Mouse (Mus musculus) cerebellum, postnatal 25 days (tissue): ENCODE data around the gene Abat.
A peak's percentile ranks its signal among the peaks of the same experiment; 100 is the strongest.

Experiments
- DNase-seq, 2 experiments: peaks; one replicate each; pipeline ENCODE4 v3.0.0; 2021; ENCODE audit warnings: mixed read lengths in 2 of 2

Abat gene

DNA sequence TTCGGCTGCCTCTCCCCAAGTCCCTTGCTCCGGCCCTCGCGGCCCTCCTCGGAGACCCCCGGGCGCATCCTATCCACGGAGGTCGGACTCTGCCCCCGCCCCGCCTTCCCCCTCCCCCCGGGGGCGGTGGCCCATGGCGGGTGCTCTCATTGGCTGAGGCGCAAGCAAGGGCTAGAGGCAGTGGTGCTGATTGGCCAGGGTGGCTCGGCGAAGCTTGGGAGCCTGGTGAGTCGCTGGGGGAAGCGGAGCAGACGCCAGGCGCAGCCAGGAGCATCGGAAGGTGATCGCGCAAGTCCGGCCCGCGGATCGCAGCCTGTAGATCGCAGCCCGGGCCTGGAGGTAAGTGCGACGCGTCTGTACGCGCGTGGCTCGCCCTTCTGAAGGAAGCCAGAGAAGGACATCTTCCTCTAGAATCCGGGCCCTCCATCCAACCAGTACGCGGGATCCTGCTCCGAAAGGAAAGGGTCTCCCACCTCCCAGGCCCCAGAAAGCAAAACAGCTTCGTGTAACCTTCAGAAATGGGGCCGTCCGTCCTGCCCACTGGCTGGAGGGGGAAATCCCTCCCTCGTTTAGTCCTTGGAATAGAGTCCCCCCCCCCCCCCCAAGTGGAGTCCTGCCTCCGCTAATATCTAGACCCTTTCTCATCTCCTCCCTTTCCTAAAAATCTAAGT is at the start of gene Abat:
Gene Abat (plus strand): TSS at position 194 of the 671 bp plus-strand sequence.
- peak; percentile 94 to 96 for DNase-seq

DNA sequence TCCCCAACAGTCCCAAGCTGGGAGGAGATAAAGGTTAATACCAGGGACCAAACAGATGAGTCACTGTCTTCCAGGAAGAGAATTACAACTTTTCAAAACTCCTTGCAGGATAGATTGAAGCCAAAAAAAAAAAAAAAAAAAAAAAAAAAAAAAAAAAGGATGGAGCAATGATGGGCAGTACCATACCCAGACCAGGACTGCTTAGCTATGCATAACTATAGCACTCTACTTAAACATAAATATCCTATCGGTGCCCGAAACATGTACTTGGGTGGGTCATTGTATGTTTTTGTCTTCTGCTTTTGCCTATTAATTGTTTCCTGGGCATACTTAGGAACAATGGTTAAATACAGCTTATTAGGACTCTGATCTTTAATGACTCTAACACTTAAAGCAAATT is 43.1 kb upstream of the Abat start:
- DNase-seq = no peak

DNA sequence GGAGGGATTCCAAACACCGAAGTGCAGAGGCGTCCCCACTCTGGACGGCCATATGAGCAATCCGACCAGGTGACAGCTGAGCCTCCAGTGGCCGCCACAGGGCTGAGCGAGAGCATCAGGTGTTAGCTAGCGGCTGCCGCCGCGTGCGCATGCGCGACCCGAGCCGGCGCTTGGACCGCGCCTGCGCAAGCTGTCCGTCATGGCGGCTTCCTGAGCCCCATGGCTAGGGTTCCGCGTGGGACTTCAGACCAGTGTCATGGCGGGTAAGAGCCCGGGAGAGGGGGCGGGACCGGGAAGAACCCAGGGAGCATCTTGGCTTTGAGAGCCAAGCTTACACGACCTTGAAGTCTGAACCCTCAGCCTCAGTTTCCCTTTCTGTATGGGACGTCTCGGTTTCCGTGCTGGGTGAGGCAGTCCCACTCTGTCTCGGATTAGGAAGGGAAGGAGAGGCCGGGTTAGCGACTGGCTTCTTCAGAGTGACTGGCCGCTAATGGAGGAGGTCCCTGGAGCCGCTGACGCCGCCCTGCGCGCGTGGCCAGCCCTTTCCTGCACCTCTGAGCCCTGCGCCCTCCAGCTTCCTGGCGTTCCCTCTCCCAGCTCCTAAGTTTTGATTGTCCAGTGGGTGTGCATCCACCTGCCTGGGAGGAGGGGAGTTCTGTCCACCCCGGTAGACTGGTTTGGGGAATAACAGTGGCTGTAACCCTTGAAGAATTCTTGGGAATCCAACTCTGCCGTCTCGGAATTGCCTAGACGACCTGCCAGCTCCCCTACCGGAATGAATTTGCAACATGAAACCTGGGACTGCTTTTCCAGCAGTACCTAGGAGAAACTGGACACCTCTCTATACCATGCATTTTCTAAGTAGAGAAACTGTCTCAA is 42.4 kb upstream of the Abat start, which contains the start of gene Mettl22:
Gene Mettl22 (plus strand): TSS at position 186 of the 879 bp plus-strand sequence.
- peak; percentile 94 to 96 for DNase-seq

DNA sequence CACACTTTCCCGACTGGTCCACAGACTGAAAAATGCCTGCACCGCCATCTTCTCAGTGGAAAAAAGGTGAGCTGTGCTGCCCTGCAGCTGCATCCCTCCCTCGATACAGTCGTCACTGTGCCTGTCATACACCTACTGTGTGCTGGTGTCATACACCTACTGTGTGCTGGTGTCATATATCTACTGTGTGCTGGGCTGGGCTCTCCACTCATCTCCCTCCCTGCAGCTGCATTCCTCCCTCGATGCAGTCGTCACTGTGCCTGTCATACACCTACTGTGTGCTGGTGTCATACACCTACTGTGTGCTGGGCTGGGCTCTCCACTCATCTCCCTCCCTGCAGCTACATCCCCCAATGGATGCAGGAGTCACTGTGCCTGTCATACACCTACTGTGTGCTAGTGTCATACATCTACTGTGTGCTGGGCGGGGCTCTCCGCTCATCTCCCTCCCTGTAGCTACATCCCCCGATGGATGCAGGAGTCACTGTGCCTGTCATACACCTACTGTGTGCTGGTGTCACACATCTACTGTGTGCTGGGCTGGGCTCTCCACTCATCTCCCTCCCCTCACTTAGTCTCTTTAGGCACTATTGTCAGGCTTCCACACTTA is 25.7 kb upstream of the Abat start:
- no peak for DNase-seq

GRCm38 (mm10) chr16:8489340-8489739 is 23.9 kb upstream of the Abat start:
- DNase-seq = no peak

- DNase-seq = no peak
These were observed 21.3 kb upstream of the Abat start for GRCm38 (mm10) chr16:8491743-8492490.

GRCm38 (mm10) chr16:8494268-8494667 is 19.0 kb upstream of the Abat start:
- DNase-seq = peak; percentile 59 to 79

DNA sequence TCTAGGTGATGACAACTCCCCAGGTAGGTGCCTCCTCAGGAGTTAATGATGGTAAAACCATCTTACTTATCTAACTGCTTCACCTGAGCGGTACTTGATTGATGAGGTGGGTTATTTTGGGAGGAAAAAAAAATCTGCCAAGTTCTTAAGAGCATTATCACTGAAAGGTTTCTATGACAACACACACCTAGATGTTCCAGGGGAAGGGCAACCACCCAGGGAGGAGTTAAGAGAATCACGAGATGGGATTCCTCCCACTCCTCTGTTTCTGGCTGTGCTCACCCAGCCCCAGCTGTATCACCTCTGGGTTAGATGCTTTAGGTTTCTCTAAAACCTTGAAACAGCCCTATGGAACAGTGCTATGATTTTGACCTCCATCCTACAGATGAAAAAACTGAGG is 16.3 kb upstream of the Abat start:
- no peak for DNase-seq

- DNase-seq = no peak
These were observed 9.0 kb upstream of the Abat start for GRCm38 (mm10) chr16:8504271-8504670.

DNA sequence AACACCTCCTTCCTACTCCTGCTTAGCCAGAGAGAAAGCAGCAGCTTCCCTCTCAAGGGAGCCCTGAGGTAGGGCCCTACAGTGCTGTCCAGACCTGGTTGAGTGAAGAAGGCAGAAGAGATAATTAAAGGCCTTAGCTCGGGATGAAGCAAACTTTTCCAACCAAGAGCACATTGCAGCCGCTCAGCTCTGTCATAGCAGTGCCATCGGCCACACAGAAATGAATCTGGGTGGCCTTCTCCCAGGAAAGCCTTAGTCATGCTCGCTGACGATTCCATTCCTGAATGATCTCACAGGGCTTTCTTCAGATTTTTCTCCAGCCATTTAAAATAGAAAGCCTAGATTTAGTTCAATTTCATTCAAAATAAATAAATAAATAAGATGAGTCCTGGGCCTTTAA is 3.3 kb upstream of the Abat start:
- no peak for DNase-seq

- DNase-seq = no peak
These were observed 399 bp upstream of the Abat start for GRCm38 (mm10) chr16:8512830-8513229.

DNA sequence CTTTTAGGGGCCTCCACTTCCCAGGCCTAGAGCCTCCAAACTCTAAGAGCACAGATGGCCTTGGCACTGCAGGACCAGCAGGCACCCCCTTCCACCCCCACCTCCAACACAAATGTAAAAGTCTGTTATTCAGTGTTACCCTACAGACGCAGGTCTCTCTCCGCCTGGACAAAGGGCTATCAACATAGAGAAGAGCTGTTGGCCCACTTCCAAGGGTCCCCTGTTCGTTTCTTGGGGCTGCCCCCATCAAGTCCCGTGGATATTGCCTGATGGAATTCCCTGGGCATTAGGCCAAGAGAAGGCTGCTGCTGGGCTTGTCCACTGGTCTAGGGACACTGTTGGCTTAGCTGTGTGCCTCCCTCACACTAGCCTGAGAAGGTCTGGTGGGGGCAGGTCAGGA is 951 bp downstream of the Abat start:
- DNase-seq = peak; percentile 34 to 52

DNA sequence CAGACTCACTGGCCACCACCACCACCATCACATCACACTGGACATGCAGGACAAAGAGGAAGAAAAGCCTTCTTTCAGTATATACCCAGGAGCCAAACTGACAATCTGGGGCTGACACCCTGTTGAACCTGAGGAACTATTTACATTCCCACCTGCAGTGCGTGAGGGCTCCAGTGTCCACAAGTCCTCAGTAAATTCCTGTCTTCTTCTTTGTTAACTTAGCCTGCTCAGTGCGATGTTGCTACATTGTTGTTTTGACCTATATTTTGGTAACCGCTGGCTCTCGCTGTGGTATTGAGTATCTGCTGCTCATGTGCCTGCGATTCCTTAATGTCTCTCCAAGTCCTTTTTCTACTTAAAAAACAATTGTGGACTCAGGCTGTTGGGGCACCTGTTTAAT is 7.3 kb downstream of the Abat start:
- DNase-seq = no peak

- no peak for DNase-seq
These were observed 8.1 kb downstream of the Abat start for GRCm38 (mm10) chr16:8521322-8521721.

GRCm38 (mm10) chr16:8523480-8524144 is 10.4 kb downstream of the Abat start:
- DNase-seq = peak; percentile 73 to 81

- no peak for DNase-seq
These were observed 11.1 kb downstream of the Abat start for GRCm38 (mm10) chr16:8524163-8524847.

DNA sequence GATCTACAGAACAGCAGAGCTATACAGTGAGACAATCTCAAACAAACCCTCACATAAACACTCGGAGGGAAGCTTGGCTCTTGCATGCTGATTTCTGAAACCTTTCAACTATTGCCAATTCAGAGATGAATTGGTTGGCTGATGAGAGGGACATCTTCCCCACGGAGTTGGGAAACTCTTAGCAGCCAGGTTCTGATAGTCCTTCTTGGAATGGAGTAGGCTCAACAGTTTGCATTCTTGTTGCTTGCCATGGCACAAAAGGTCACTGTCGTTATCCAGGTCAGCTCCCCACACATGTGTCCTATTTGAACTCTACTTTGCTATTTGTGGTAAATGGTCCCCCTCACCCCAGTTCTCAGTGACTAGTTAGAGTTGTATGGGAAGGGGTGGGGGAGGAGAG is 12.1 kb downstream of the Abat start:
- no peak for DNase-seq

DNA sequence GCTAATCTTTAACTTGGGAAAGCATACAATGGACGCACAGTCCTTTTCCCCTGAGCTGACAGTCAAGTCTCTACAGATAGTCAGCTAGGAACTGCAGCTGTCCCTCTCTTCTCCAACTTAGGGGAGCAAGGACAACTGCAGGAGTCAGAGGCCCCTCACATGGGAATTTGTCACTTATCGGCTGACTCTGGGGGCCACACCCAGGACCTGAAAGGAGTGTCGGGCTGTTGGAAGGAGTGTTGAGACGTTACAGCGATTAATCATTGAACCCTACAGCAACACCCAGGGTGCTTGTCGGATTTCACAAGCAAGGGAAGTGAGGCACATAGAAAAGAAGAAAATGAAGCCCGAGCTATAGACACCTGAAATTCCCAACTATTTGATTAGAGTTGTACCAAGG is 12.6 kb downstream of the Abat start:
- DNase-seq = no peak

- DNase-seq = no peak
These were observed 16.2 kb downstream of the Abat start for GRCm38 (mm10) chr16:8529389-8529788.

GRCm38 (mm10) chr16:8530018-8530417 is 16.8 kb downstream of the Abat start:
- no peak for DNase-seq

DNA sequence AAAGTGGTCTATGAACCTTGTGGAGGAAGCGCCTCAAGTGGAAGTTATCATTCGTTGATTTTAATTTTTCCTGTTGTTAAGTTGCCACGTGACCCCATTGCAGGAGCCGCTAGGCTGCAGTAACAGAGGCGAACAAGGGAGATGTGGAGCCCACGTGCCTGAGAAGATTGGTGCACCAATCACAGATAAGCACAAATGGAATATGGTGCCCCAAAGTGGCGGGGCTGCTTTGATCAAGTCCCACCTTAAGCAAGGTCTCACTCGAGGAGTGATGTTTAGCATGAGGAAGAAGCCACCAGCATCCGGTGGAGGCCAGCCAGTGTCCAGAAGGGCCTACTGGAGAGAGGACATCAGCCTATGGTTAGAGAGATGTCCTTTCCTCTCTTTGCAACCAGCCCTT is 19.2 kb downstream of the Abat start:
- no peak for DNase-seq

GRCm38 (mm10) chr16:8532894-8533293 is 19.7 kb downstream of the Abat start:
- DNase-seq = no peak
